Mouse (Mus musculus) granulocyte monocyte progenitor cell, adult 5-6 weeks (primary cell): ENCODE results near the gene Cnpy2. TPM values are rescaled to one million over a fixed set of nuclear protein-coding genes. Genes with fewer than 3 reads are reported as not detected.
"Not testable (repeated sequence)": the region's sequence is repeated elsewhere in the genome, so short reads cannot be mapped to it uniquely, and the experiment has no call there.

Source experiments
- ATAC-seq: replicated peaks from 2 replicates; pipeline ENCODE4 v1.8.0; 2016; ENCODE audit warnings: mild to moderate bottlenecking, moderate TSS enrichment, inconsistent platforms; ENCODE audit not compliant: poor library complexity, severe bottlenecking
- total RNA-seq, 2 experiments: library from RNA; stranded (forward) in 1 of 2; stranded (reverse) in 1 of 2; fragments of 200-712, 200-1000 nt in 1 of 2; fragments of >200 nt in 1 of 2; fragmentation: Nextera tagmentation in 1 of 2; gene quantifications; 2 replicates each; pipeline ENCODE4 v1.2.3; 2014 to 2017

Gene Cnpy2
- total RNA-seq (2014; fragmentation: Nextera tagmentation), result 108 and 200 TPM in 2 replicates
- 135 TPM in 2 replicates for total RNA-seq (2017)

GRCm38 (mm10) chr10:128322141-128323108 is at the start of gene Cnpy2:
Gene Cnpy2, plus strand, starts transcription at chr10:128322459.
- ATAC-seq, result peak; percentile 97

GRCm38 (mm10) chr10:128272819-128273439 is 49.3 kb upstream of the Cnpy2 start:
- ATAC-seq, result not testable (repeated sequence)

GRCm38 (mm10) chr10:128275374-128275773 is 46.9 kb upstream of the Cnpy2 start:
- ATAC-seq, result not testable (repeated sequence)

GRCm38 (mm10) chr10:128278158-128278557 is 44.1 kb upstream of the Cnpy2 start:
- no peak for ATAC-seq

- ATAC-seq, result no peak
These were observed 41.3 kb upstream of the Cnpy2 start for GRCm38 (mm10) chr10:128280943-128281342.

GRCm38 (mm10) chr10:128281682-128282081 is 40.6 kb upstream of the Cnpy2 start:
- ATAC-seq, result no peak

- no peak for ATAC-seq
These were observed 39.3 kb upstream of the Cnpy2 start for GRCm38 (mm10) chr10:128282886-128283450.

GRCm38 (mm10) chr10:128283604-128284579 is 38.4 kb upstream of the Cnpy2 start:
- ATAC-seq, result peak; percentile 81

GRCm38 (mm10) chr10:128290594-128290993 is 31.7 kb upstream of the Cnpy2 start:
- ATAC-seq, result not testable (repeated sequence)

GRCm38 (mm10) chr10:128296370-128297090 is 25.7 kb upstream of the Cnpy2 start:
- no peak for ATAC-seq

- no peak for ATAC-seq
These were observed 25.0 kb upstream of the Cnpy2 start for GRCm38 (mm10) chr10:128297221-128297620.

- ATAC-seq, result no peak
These were observed 24.6 kb upstream of the Cnpy2 start for GRCm38 (mm10) chr10:128297622-128298021.

- peak; percentile 66 for ATAC-seq
These were observed 24.0 kb upstream of the Cnpy2 start for GRCm38 (mm10) chr10:128298243-128298642.

- ATAC-seq, result peak; percentile 32
These were observed 23.5 kb upstream of the Cnpy2 start, which contains the start of gene Il23a for GRCm38 (mm10) chr10:128298702-128299171. Gene Il23a, minus strand, starts transcription at chr10:128298752.

GRCm38 (mm10) chr10:128302357-128302756 is 19.9 kb upstream of the Cnpy2 start:
- ATAC-seq, result no peak

- no peak for ATAC-seq
These were observed 19.5 kb upstream of the Cnpy2 start for GRCm38 (mm10) chr10:128302785-128303125.

GRCm38 (mm10) chr10:128303126-128304021 is 18.9 kb upstream of the Cnpy2 start, which contains the start of gene Pan2:
Gene Pan2, plus strand, starts transcription at chr10:128303335.
- ATAC-seq, result peak; percentile 80

- ATAC-seq, result no peak
These were observed 12.6 kb upstream of the Cnpy2 start for GRCm38 (mm10) chr10:128309654-128310053.
